Mouse (Mus musculus) thymus, adult 2 months (tissue): ENCODE measurements around the gene Rab43. TPM values are rescaled to one million over a fixed set of nuclear protein-coding genes. Genes with fewer than 3 reads are reported as not detected.

Source experiments
- DNase-seq: peaks from one replicate; pipeline ENCODE4 v3.0.0; 2021
- H3K27ac ChIP-seq: fragments of 200-500 bp; 2 replicates; pipeline ENCODE4 v1.5.1; 2012; ENCODE audit warnings: low read length, control low read depth; ENCODE audit not compliant: control insufficient read depth, insufficient read depth
- H3K27me3 ChIP-seq: fragments of 200-500 bp; 2 replicates; pipeline ENCODE4 v1.6.1; 2012; ENCODE audit warnings: mild to moderate bottlenecking, low read length, moderate library complexity, mixed read lengths; ENCODE audit not compliant: control insufficient read depth, insufficient read depth
- H3K36me3 ChIP-seq: fragments of 200-500 bp; 2 replicates; pipeline ENCODE4 v1.6.1; 2012; ENCODE audit warnings: mild to moderate bottlenecking, low read length, moderate library complexity; ENCODE audit not compliant: control insufficient read depth, insufficient read depth
- H3K4me1 ChIP-seq: fragments of 200-500 bp; replicated peaks from 2 replicates; pipeline ENCODE4 v1.6.1; 2012; ENCODE audit warnings: low read length; ENCODE audit not compliant: control insufficient read depth, insufficient read depth
- H3K4me3 ChIP-seq: fragments of 200-500 bp; 2 replicates; pipeline ENCODE4 v1.5.1; 2012; ENCODE audit warnings: mild to moderate bottlenecking, low read length, control low read depth, moderate library complexity; ENCODE audit not compliant: control insufficient read depth, insufficient read depth
- CTCF ChIP-seq: fragments of 200-500 bp; IDR thresholded peaks from 2 replicates; pipeline ENCODE4 v1.5.1; 2012; ENCODE audit warnings: mild to moderate bottlenecking, control low read depth, low read length, moderate library complexity, borderline replicate concordance; ENCODE audit not compliant: control insufficient read depth, poor library complexity, insufficient read depth; ENCODE audit errors: extremely low read depth
- POLR2A ChIP-seq: fragments of 200-500 bp; IDR thresholded peaks from 2 replicates; pipeline ENCODE4 v1.6.1; 2012; ENCODE audit warnings: mild to moderate bottlenecking, low read length, control low read depth, moderate library complexity; ENCODE audit not compliant: control insufficient read depth, poor library complexity, insufficient read depth; ENCODE audit errors: extremely low read depth
- WGBS: fragments of 180-500 bp; shearing (Covaris S2); methylation state at CpG from one replicate; pipeline ENCODE4 v1.1.7; 2018; 5-methylcytosine and 5-hydroxymethylcytosine counted together
- polyA plus RNA-seq: library from polyadenylated mRNA; depleted of rRNA; stranded (reverse); fragments of >200 nt; gene quantifications from 2 replicates; pipeline ENCODE4 v1.2.3, GENCODE M21; 2012

The Rab43 gene
- polyA plus RNA-seq, 1 experiment, result 56.0 TPM

GRCm38 (mm10) chr6:87755196-87755595 lies 56.8 kb downstream of the Rab43 start:
- 98% methylated on average over 4 of the region's 4 CpGs for WGBS
- DNase-seq, result no peak
- Histone ChIP-seq H3K4me1 (no peaks in the 10 kb centered on the region), H3K4me3 (no peak overlapping the region), H3K27ac (no peak overlapping the region), H3K27me3 (no peaks in the 10 kb centered on the region), H3K36me3 (no peaks in the 10 kb centered on the region)
- no peak for TF ChIP-seq POLR2A
- no peak for TF ChIP-seq CTCF

- no peak for DNase-seq
- Histone ChIP-seq H3K36me3 (no peaks in the 10 kb centered on the region), H3K4me3 (no peak overlapping the region), H3K27ac (no peak overlapping the region), H3K4me1 (no peaks in the 10 kb centered on the region), H3K27me3 (no peaks in the 10 kb centered on the region)
- TF ChIP-seq POLR2A, result no peak
- TF ChIP-seq CTCF, result no peak
- WGBS, result 94% methylated on average over 6 of the region's 6 CpGs
Observed at GRCm38 (mm10) chr6:87751574-87751973, 60.4 kb downstream of the Rab43 start.

GRCm38 (mm10) chr6:87750184-87750910 lies 61.6 kb downstream of the Rab43 start:
- DNase-seq, result no peak
- no peaks in the 10 kb centered on the region for H3K27me3 ChIP-seq
- no peaks in the 10 kb centered on the region for H3K36me3 ChIP-seq
- no peak for TF ChIP-seq CTCF
- no peak for TF ChIP-seq POLR2A
- 42% methylated on average over 8 of the region's 8 CpGs for WGBS
- H3K4me1 ChIP-seq, result no peaks in the 10 kb centered on the region
- no peak overlapping the region for H3K27ac ChIP-seq
- no peak overlapping the region for H3K4me3 ChIP-seq

GRCm38 (mm10) chr6:87748531-87748930 lies 63.4 kb downstream of the Rab43 start:
- no peak for DNase-seq
- 94% methylated on average over 6 of the region's 6 CpGs for WGBS
- no peak overlapping the region for H3K4me3 ChIP-seq
- no peaks in the 10 kb centered on the region for H3K4me1 ChIP-seq
- TF ChIP-seq CTCF, result no peak
- no peak for TF ChIP-seq POLR2A
- no peaks in the 10 kb centered on the region for H3K27me3 ChIP-seq
- H3K27ac ChIP-seq, result no peak overlapping the region
- no peaks in the 10 kb centered on the region for H3K36me3 ChIP-seq

DNA sequence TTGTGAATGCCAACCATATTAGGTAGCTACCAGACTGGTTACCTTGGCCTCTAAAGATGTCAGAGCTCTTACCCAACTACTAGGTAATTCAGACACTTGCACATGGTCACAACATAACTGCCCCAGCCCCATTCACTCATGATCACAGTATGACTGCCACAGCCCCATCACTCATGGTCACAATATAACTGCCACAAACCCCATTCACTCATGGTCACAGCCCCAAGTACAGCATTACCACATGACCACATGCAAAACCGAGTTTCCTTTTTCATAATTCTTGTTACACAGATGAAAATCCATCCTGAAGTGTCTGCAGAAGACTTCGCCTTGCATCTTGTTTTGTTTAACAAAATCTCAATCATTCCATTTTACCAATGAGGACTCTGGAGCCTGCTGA lies 63.9 kb downstream of the Rab43 start:
- H3K36me3 ChIP-seq, result no peaks in the 10 kb centered on the region
- no peaks in the 10 kb centered on the region for H3K27me3 ChIP-seq
- 29% methylated on average over 2 of the region's 2 CpGs for WGBS
- H3K27ac ChIP-seq, result no peak overlapping the region
- no peak for DNase-seq
- TF ChIP-seq CTCF (no peak), POLR2A (no peak)
- no peak overlapping the region for H3K4me3 ChIP-seq
- no peaks in the 10 kb centered on the region for H3K4me1 ChIP-seq

DNA sequence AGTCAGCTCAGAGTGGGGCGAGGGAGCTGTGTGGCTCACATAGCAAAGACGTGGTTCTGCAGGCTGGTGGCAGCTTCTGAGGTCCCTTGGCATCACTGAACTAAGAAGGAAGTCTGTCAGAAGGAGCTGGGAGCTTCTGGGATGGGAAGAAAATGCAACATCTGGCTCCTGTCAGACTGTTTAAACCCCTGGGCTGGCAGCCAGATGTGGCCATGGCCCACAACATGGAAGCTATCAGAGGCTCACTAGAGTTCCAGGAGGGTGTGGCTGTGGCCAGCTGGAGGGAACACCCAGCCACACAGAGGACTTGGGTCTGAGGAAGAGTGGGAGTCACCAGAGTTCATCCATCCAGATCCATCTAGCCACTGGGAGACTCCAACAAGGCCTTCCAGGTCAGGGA lies 65.1 kb downstream of the Rab43 start:
- Histone ChIP-seq H3K36me3 (no peaks in the 10 kb centered on the region), H3K4me3 (no peak overlapping the region), H3K27ac (no peak overlapping the region), H3K27me3 (no peaks in the 10 kb centered on the region), H3K4me1 (no peaks in the 10 kb centered on the region)
- 67% methylated on average over 2 of the region's 2 CpGs for WGBS
- DNase-seq, result no peak
- TF ChIP-seq CTCF (no peak), POLR2A (no peak)
